Mouse (Mus musculus) midbrain, embryonic 14.5 days (tissue): ENCODE results near the gene Kdelr2. TPM values are rescaled to one million over a fixed set of nuclear protein-coding genes. Genes with fewer than 3 reads are reported as not detected.
A peak's percentile ranks its signal among the peaks of the same experiment; 100 is the strongest.

Experiments used
- ATAC-seq: fragments of 200-750 bp; cut with Nextera tagmentation; 2 replicates; pipeline ENCODE4 v1.8.0; 2017; ENCODE audit warnings: moderate number of reproducible peaks, moderate library complexity; ENCODE audit not compliant: low FRiP score, low TSS enrichment
- DNase-seq: peaks from one replicate; pipeline ENCODE4 v3.0.0-alpha.2; 2015
- H3K27ac ChIP-seq: fragments of 300-500 bp; sonication (generic); replicated peaks from 2 replicates; pipeline ENCODE4 v1.5.1; 2014; ENCODE audit warnings: mild to moderate bottlenecking, low read depth, low read length, moderate library complexity
- H3K27me3 ChIP-seq: fragments of 300-500 bp; sonication (generic); 2 replicates; pipeline ENCODE4 v1.6.1; 2014; ENCODE audit warnings: low read length, control low read depth, mixed read lengths; ENCODE audit not compliant: control insufficient read depth, insufficient read depth
- H3K36me3 ChIP-seq: fragments of 300-500 bp; sonication (generic); 2 replicates; pipeline ENCODE4 v1.6.1; 2014; ENCODE audit warnings: low read length, control low read depth; ENCODE audit not compliant: control insufficient read depth, insufficient read depth
- H3K4me1 ChIP-seq: fragments of 300-500 bp; sonication (generic); 2 replicates; pipeline ENCODE4 v1.6.1; 2014; ENCODE audit warnings: mild to moderate bottlenecking, antibody characterized with exemption, low read length, control low read depth; ENCODE audit not compliant: control insufficient read depth, insufficient read depth
- H3K4me2 ChIP-seq: fragments of 300-500 bp; sonication (generic); 2 replicates; pipeline ENCODE4 v1.6.1; 2014; ENCODE audit warnings: mild to moderate bottlenecking, low read length, moderate library complexity
- H3K4me3 ChIP-seq: fragments of 300-500 bp; sonication (generic); replicated peaks from 2 replicates; pipeline ENCODE4 v1.5.1; 2014; ENCODE audit warnings: low read depth, low read length
- H3K9ac ChIP-seq: fragments of 300-500 bp; sonication (generic); replicated peaks from 2 replicates; pipeline ENCODE4 v1.6.1; 2014; ENCODE audit warnings: mild to moderate bottlenecking, low read length, moderate library complexity
- H3K9me3 ChIP-seq: fragments of 300-500 bp; sonication (generic); 2 replicates; pipeline ENCODE4 v1.6.1; 2016; ENCODE audit warnings: low read length, control low read depth, mixed read lengths; ENCODE audit not compliant: control insufficient read depth
- WGBS: fragments of 180-500 bp; shearing (Covaris S2); extraction: QIAGEN DNeasy Blood & Tissue Kit; methylation state at CpG from one replicate; pipeline ENCODE4 v1.1.7; 2014; 5-methylcytosine and 5-hydroxymethylcytosine counted together
- polyA plus RNA-seq: library from polyadenylated mRNA; unstranded; fragments of >200 nt; fragmentation: Nextera tagmentation; extraction: Ambion mirVana; gene quantifications from 2 replicates; pipeline ENCODE4 v1.2.1, GENCODE M21; 2014

The Kdelr2 gene
- polyA plus RNA-seq, 1 experiment from 2014 or later: 139 TPM

DNA sequence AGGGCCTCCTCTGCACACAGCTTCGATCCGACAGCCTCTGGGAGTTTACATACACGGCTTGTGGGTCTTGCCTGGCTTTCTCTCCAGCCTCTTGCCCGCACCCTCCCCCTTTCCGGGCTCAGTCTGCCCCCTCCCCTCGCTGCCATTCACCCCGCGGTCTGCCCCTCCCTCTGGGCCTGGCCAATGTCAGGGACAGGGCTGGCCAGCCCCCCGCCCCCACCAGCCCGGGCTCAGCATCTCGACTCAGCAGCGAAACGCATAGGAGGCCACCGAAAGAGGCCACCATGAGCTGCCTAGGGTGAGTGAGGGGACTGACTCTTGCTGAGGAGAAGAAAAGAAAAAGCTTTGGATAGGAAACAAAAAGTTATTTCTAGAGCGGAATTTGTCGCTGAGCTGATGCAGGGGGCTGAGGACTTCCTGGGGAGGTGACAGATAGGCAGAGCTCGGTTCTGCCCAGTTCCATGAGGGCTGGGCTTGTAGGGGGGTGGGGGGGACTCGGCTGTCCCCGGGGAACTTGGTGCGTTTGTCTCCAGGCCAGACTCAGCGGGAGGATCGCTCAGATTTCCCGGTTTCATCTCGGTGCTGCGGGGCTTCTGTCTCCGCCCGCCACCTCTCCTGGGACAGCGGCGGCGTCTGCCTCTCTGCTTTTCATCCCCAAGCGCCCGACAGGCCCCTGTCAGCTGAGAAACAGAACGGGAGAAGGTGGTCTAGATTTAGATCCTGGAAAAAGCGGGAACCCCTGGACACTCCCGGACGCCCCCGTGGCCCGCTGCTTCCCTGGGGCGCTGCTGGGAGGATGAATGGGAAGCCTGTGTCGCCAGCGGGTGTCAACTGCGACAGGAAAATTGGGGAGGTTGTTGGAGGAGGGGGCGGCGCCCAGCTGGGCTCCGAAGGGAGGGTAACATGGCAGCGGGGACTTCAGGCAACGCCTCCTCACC, 39.7 kb upstream of the Kdelr2 start:
- ATAC-seq: peak; percentile 55; the same call in 1 of the 2 replicates
- DNase-seq: peak; percentile 69
- peak overlapping the region; percentile 92 for H3K4me2 ChIP-seq
- H3K9ac ChIP-seq: peak overlapping the region; percentile 57
- H3K36me3 ChIP-seq: no peaks in the 10 kb centered on the region
- H3K4me1 ChIP-seq: peaks cover 12% of the 10 kb centered on the region
- H3K9me3 ChIP-seq: no peaks in the 10 kb centered on the region
- peak overlapping the region; percentile 43 for H3K4me3 ChIP-seq
- no peak overlapping the region for H3K27ac ChIP-seq
- WGBS: under 1% methylated on average over 45 of the region's 47 CpGs
- peaks cover 18% of the 10 kb centered on the region; the same call in 1 of the 2 replicates for H3K27me3 ChIP-seq

DNA sequence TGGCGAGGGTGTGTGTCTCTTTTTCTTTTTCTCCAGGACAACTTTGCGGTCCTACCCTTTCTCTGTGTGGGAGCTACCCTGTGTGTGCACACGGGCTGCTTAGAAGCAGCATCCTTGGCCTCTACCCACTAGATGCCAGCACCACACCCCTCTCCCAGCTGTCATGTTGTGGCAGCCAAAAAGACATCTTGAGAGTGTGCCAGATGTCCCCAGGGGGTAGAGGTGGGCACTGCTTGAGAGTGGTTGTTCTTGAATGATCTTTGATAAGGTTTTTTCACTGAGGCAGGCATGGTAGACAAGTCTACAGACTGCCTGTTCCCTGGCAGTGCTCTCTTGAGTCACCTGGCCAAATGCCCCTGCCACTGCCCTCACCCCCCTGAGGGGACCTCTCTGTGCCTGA, 35.7 kb upstream of the Kdelr2 start:
- Histone ChIP-seq H3K36me3 (no peaks in the 10 kb centered on the region), H3K4me2 (no peak overlapping the region), H3K4me1 (peaks cover 19% of the 10 kb centered on the region), H3K9me3 (no peaks in the 10 kb centered on the region), H3K9ac (no peak overlapping the region), H3K27me3 (peaks cover 55% of the 10 kb centered on the region), H3K27ac (no peak overlapping the region), H3K4me3 (no peak overlapping the region)
- DNase-seq: no peak
- WGBS: 79% methylated on average over 3 of the region's 3 CpGs
- no peak for ATAC-seq

DNA sequence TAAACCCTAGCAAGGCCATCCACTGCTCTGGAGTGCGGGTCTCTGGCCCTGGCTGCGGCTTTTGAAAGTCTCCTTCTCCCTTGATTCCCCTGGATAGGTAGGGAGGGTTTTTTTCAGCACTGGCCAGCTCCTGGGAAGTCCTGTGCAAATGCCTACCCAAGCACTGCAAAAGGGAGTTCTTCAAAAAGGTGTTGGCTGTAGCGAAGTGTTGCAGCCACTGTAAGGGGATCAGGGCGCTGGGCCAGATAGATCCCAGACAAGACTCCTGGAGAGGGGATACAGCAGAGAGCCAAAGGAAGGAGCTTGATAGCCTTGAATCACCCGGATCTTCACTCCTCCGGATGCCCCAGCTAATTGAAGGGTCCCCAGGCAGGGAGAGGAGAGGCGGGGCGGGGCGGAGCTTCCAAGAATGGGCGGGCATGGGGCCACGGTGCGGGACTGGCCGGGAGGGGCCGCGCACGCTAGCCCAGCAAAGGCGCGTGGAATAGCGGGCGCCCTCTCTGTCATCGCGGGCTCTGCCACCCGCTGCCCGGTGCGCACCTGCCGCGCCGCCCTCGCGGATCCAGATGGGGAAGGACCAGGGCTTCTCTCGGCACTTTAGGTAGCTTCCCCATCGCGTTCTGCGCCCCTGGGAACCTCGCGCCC, 33.9 kb upstream of the Kdelr2 start:
- peak overlapping the region; percentile 19 for H3K4me3 ChIP-seq
- H3K4me2 ChIP-seq: peak overlapping the region; percentile 47
- H3K27me3 ChIP-seq: peaks cover 72% of the 10 kb centered on the region
- H3K9ac ChIP-seq: peak overlapping the region; percentile 20; the same call in 1 of the 2 replicates
- peak; percentile 11 for DNase-seq
- WGBS: 2% methylated on average over 36 of the region's 36 CpGs
- H3K4me1 ChIP-seq: peaks cover 7% of the 10 kb centered on the region; the same call in 1 of the 2 replicates
- no peaks in the 10 kb centered on the region for H3K36me3 ChIP-seq
- no peaks in the 10 kb centered on the region for H3K9me3 ChIP-seq
- no peak overlapping the region for H3K27ac ChIP-seq
- ATAC-seq: no peak

DNA sequence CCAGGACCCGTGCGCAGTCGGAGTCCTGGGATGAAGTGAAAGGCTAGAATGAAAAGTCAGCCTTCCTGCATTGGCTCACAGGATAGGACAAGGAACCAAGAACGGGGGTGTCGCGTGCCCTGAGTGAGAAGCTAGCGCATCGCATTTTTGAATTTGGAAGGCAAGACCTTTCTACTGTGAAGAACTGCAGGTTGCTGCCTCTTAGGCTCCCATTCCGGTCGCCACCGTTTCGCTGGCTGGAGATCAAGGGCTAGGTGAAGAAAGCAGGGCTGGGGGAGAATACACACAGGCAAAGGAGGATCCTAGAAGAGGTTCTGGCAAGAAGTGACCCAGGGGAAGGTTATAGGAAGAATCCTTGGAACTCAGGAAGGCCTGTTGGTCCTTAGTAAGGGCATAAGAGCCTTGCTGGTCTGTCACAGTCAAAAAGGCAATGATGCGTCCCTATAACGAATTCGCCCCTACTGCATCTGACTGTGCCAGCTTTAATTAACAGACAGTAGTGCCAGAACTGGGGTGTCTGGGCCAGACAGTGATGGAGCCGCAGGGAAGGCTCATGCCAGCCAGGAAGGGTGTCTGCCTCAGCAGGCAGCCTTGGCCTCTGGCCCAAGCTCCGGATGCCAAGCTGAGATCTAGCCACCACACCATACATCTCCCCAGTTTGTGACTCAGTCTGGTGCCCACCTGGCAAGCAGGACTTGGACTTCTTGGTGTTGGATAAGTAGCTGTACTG, 33.1 kb upstream of the Kdelr2 start:
- Histone ChIP-seq H3K27ac (no peak overlapping the region), H3K27me3 (peaks cover 75% of the 10 kb centered on the region), H3K9me3 (no peaks in the 10 kb centered on the region), H3K9ac (no peak overlapping the region), H3K4me3 (peak overlapping the region; percentile 19), H3K4me1 (peaks cover 7% of the 10 kb centered on the region; the same call in 1 of the 2 replicates), H3K4me2 (peak overlapping the region; percentile 47), H3K36me3 (no peaks in the 10 kb centered on the region)
- DNase-seq: no peak
- no peak for ATAC-seq
- WGBS: 21% methylated on average over 17 of the region's 17 CpGs

DNA sequence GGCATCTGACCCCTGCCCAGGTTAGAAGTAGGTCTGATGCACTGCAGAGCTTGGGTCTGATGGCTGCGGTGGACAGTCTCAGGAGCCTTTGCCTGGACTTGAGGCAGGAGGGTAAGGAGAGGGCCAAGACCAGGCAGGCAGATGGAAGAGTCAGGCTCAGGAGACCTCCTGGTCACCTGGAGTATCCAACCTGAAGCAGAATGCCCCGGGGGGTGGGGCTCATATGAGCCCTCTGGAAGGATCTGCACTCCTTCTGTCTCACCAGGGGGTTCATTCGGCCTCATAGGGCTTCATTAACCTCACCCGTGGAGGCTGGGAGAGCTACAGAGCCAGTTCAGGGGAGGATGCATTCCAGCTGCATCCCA, 32.5 kb upstream of the Kdelr2 start:
- Histone ChIP-seq H3K4me2 (no peak overlapping the region), H3K4me3 (no peak overlapping the region), H3K27ac (no peak overlapping the region), H3K27me3 (peaks cover 75% of the 10 kb centered on the region), H3K9me3 (no peaks in the 10 kb centered on the region), H3K9ac (no peak overlapping the region), H3K4me1 (peaks cover 7% of the 10 kb centered on the region; the same call in 1 of the 2 replicates), H3K36me3 (no peaks in the 10 kb centered on the region)
- 44% methylated on average over 4 of the region's 4 CpGs for WGBS
- ATAC-seq (no peak), DNase-seq (no peak)

DNA sequence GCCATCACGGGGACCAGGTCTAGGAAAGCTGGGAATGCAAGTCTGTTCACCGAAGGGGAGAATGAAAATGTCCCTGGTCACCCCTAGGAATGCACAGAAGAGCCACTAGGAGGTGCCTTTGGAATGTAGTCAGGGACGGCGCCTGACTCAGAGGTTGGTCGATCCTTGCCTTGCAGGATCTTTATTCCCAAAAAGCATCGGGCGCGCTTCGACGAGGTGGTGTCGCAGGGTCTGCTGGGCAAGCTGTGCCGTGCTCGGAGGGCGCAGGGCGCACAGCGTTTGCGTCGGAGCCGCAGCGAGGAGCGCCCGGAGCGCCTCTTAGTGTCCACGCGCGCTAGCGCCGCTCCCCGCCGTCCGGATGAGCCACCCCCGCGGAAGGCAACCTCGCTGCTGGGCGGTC, 30.8 kb upstream of the Kdelr2 start:
- peak; percentile 53 for DNase-seq
- Histone ChIP-seq H3K9me3 (no peaks in the 10 kb centered on the region), H3K9ac (peak overlapping the region; percentile 20; the same call in 1 of the 2 replicates), H3K27me3 (peaks cover 71% of the 10 kb centered on the region), H3K4me2 (peak overlapping the region; percentile 53), H3K36me3 (no peaks in the 10 kb centered on the region), H3K27ac (no peak overlapping the region), H3K4me3 (peak overlapping the region; percentile 31), H3K4me1 (peaks cover 7% of the 10 kb centered on the region; the same call in 1 of the 2 replicates)
- WGBS: 2% methylated on average over 35 of the region's 35 CpGs
- no peak for ATAC-seq

DNA sequence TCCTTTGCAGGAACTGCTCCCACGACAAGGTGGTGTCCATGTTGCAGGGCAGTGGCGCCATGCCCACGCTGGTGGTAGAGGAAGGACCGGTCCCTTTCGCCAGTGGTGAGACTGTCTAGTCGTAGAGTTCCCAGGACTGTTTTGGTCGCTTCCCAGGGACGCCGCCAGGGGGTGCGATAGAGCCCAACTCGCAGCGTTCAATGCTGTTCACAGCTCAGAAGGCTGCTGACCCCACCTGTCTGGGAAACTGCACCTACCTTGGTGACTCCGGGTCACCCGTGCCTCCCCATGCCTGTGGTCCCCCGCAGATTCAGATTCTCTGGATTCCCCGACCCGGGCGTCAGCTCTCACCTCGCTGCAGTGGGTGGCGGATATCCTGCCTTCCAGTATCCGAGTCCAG, 28.4 kb upstream of the Kdelr2 start:
- 8% methylated on average over 21 of the region's 21 CpGs for WGBS
- Histone ChIP-seq H3K9ac (no peak overlapping the region), H3K36me3 (no peaks in the 10 kb centered on the region), H3K4me1 (peaks cover 1% of the 10 kb centered on the region; the same call in 1 of the 2 replicates), H3K9me3 (no peaks in the 10 kb centered on the region), H3K4me3 (no peak overlapping the region; the same call in 1 of the 2 replicates), H3K27ac (no peak overlapping the region), H3K4me2 (peak overlapping the region; percentile 38), H3K27me3 (peaks cover 49% of the 10 kb centered on the region)
- DNase-seq (peak; percentile 76), ATAC-seq (no peak)

DNA sequence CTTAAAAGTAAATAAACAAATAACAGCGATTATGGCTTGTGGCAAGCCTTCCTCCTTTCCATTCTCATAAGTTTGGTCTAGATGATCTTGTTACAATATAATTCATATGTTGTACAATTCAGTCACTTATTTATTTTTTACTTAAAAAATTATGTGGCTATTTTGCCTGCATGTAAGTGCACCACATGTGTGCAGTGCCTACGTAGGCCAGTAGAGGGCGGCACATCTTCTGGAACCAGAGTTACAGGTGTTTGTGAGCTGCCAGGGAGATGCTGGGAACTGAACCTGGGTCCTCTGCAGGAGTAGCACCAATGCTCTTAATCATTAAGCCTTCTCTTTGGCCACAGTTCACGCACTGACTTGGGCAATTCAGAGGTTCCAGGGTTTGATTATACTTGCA, 27.5 kb upstream of the Kdelr2 start:
- no peak overlapping the region for H3K9ac ChIP-seq

More for the DNA sequence above, 27.5 kb upstream of the Kdelr2 start:
- 87% methylated on average over 4 of the region's 4 CpGs for WGBS
- DNase-seq (no peak), ATAC-seq (no peak)
- Histone ChIP-seq H3K4me3 (no peak overlapping the region), H3K4me2 (no peak overlapping the region), H3K27ac (no peak overlapping the region), H3K27me3 (peaks cover 40% of the 10 kb centered on the region), H3K4me1 (no peaks in the 10 kb centered on the region), H3K36me3 (no peaks in the 10 kb centered on the region), H3K9me3 (no peaks in the 10 kb centered on the region)
